ENCODE assay signal across 22 mouse cellular contexts in the genomic region with DNA sequence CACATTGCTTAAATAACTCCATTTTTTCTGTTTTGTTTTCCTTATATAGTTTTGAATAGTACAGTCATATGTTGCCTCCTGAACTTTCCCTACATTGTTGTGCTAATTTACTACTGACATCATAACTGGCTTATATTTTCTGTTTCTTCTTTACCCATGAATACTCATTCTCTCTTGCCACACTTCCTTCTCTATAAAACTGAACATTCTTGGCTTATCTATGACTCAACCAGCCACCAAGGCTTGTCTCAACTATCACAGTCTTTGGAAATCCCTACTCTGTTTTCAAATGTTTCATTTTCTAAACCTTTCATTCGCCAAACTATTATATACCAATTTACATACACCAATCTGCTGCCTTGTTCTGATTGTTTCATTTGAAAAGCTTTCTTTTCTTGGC.
"Had no signal": no experiment of that assay in that cellular context is flagged by ENCODE, and none has a peak within 500 bp of the region (broad histone marks: within the 10 kb centered on the region; RNA-seq: fewer than 3 reads in every experiment).

No protein-coding gene starts in this region.

- H3K9ac ChIP-seq: limb, embryonic 13.5 days; liver, embryonic 12.5 days; liver, embryonic 15.5 days; lung, embryonic 15.5 days; neural tube, embryonic 12.5 days; neural tube, embryonic 15.5 days had no signal

- ATAC-seq: liver, embryonic 12.5 days had no signal

- H3K4me1 ChIP-seq: limb, embryonic 10.5 days; liver, embryonic 12.5 days; liver, embryonic 15.5 days; lung, embryonic 15.5 days; midbrain, embryonic 10.5 days; neural tube, embryonic 12.5 days; neural tube, embryonic 15.5 days had no signal

- H3K27ac ChIP-seq: kidney, postnatal 0 days; layer of hippocampus, adult 2 months; limb, embryonic 10.5 days; limb, embryonic 13.5 days; liver, embryonic 12.5 days; liver, embryonic 15.5 days; midbrain, embryonic 10.5 days; neural tube, embryonic 12.5 days; neural tube, embryonic 15.5 days had no signal

- H3K9me3 ChIP-seq: limb, embryonic 10.5 days; limb, embryonic 13.5 days; liver, embryonic 12.5 days; liver, embryonic 15.5 days; lung, embryonic 15.5 days; megakaryocyte, embryonic 14.5 days; midbrain, embryonic 10.5 days; neural tube, embryonic 12.5 days; neural tube, embryonic 15.5 days had no signal

- H3K4me2 ChIP-seq: limb, embryonic 13.5 days; liver, embryonic 12.5 days; liver, embryonic 15.5 days; lung, embryonic 15.5 days; neural tube, embryonic 12.5 days; neural tube, embryonic 15.5 days had no signal

- H3K27me3 ChIP-seq: limb, embryonic 13.5 days; liver, embryonic 12.5 days; liver, embryonic 15.5 days; lung, embryonic 15.5 days; megakaryocyte, embryonic 14.5 days; neural tube, embryonic 12.5 days; neural tube, embryonic 15.5 days had no signal

- H3K36me3 ChIP-seq: limb, embryonic 10.5 days; limb, embryonic 13.5 days; liver, embryonic 12.5 days; liver, embryonic 15.5 days; lung, embryonic 15.5 days; midbrain, embryonic 10.5 days; neural tube, embryonic 12.5 days; neural tube, embryonic 15.5 days had no signal

- H3K4me3 ChIP-seq: layer of hippocampus, adult 2 months; limb, embryonic 10.5 days; limb, embryonic 13.5 days; liver, embryonic 12.5 days; liver, embryonic 15.5 days; lung, embryonic 15.5 days; megakaryocyte, embryonic 14.5 days; midbrain, embryonic 10.5 days; neural tube, embryonic 12.5 days; neural tube, embryonic 15.5 days had no signal

- DNase-seq: kidney, adult 18-20 months; kidney, adult 9 months; kidney, postnatal 25 days; layer of hippocampus, adult 9-11 months; liver; lung, adult 18-20 months; lung, postnatal 10 days; lung, postnatal 36 days; midbrain, embryonic 14.5 days; thymus, adult 18-20 months; thymus, postnatal 36 days had no signal
